ENCODE assay signal across 28 mouse cellular contexts in genomic region chr3:42935418-42935817, GRCm38 (mm10).
DNase-seq lines count a peak whose midpoint lies in the region; ATAC-seq and TF ChIP-seq lines count a peak whose summit lies in the region.
"Had no signal": no experiment of that assay in that cellular context is flagged by ENCODE, and none has a peak within 500 bp of the region (broad histone marks: within the 10 kb centered on the region; RNA-seq: fewer than 3 reads in every experiment).

No protein-coding gene starts in this region.

- no peak overlapping the region for H3K4me2 ChIP-seq in forebrain, embryonic 16.5 days (ENCODE audit: low read length)
- H3K4me2 ChIP-seq: embryonic facial prominence, embryonic 13.5 days; heart, embryonic 12.5 days; heart, embryonic 15.5 days; hindbrain, embryonic 13.5 days; intestine, embryonic 15.5 days had no signal

- no peaks in the 10 kb centered on the region for H3K4me1 ChIP-seq in forebrain, embryonic 16.5 days (replicated peaks; ENCODE audit: control insufficient read depth, insufficient read depth, low read length)
- H3K4me1 ChIP-seq in forebrain, embryonic 10.5 days = no peaks in the 10 kb centered on the region
- H3K4me1 ChIP-seq: embryonic facial prominence, embryonic 10.5 days; embryonic facial prominence, embryonic 13.5 days; heart, embryonic 12.5 days; heart, embryonic 15.5 days; hindbrain, embryonic 10.5 days; hindbrain, embryonic 13.5 days; intestine, embryonic 15.5 days had no signal

- TF ChIP-seq POLR2A in brain, embryonic 14.5 days (IDR thresholded peaks at IDR 0.05; ENCODE audit: borderline replicate concordance, extremely low read depth, insufficient read depth, insufficient read length, poor library complexity, severe bottlenecking) = no peak

- WGBS in forebrain, embryonic 16.5 days = 75% methylated on average over 1 of the region's 1 CpGs
- 86% methylated on average over 1 of the region's 1 CpGs for WGBS in forebrain, embryonic 10.5 days

- H3K9me3 ChIP-seq in forebrain, embryonic 16.5 days (ENCODE audit: control insufficient read depth, low read length) = no peaks in the 10 kb centered on the region
- H3K9me3 ChIP-seq in forebrain, embryonic 10.5 days = no peaks in the 10 kb centered on the region
- H3K9me3 ChIP-seq: embryonic facial prominence, embryonic 10.5 days; embryonic facial prominence, embryonic 13.5 days; heart, embryonic 12.5 days; heart, embryonic 15.5 days; hindbrain, embryonic 10.5 days; hindbrain, embryonic 13.5 days; intestine, embryonic 15.5 days had no signal

- H3K27ac ChIP-seq in forebrain, embryonic 16.5 days (ENCODE audit: low read length) = no peak overlapping the region
- H3K27ac ChIP-seq in forebrain, embryonic 10.5 days = no peak overlapping the region
- H3K27ac ChIP-seq: embryonic facial prominence, embryonic 10.5 days; embryonic facial prominence, embryonic 13.5 days; heart, embryonic 15.5 days; hindbrain, embryonic 10.5 days; hindbrain, embryonic 13.5 days; intestine, embryonic 15.5 days had no signal

- TF ChIP-seq CTCF in brain, embryonic 14.5 days (IDR thresholded peaks at IDR 0.05; ENCODE audit: borderline replicate concordance, extremely low read depth, insufficient read depth, insufficient read length) = no peak

- no peaks in the 10 kb centered on the region for H3K27me3 ChIP-seq in forebrain, embryonic 16.5 days (replicated peaks; ENCODE audit: control insufficient read depth, insufficient read depth, low read length)
- no peaks in the 10 kb centered on the region for H3K27me3 ChIP-seq in forebrain, embryonic 10.5 days (ENCODE audit: poor library complexity, severe bottlenecking)
- H3K27me3 ChIP-seq: embryonic facial prominence, embryonic 13.5 days; heart, embryonic 12.5 days; heart, embryonic 15.5 days; hindbrain, embryonic 13.5 days; intestine, embryonic 15.5 days had no signal

- ATAC-seq in forebrain, embryonic 16.5 days = peak; percentile 62
- ATAC-seq in megakaryocyte, adult 5-6 weeks (ENCODE audit: poor library complexity, severe bottlenecking) = no peak
- ATAC-seq: hindbrain, embryonic 16.5 days; intestine, embryonic 15.5 days; Patski had no signal

- no peak overlapping the region for H3K9ac ChIP-seq in forebrain, embryonic 16.5 days (replicated peaks; ENCODE audit: low read depth, low read length)
- H3K9ac ChIP-seq: embryonic facial prominence, embryonic 13.5 days; heart, embryonic 12.5 days; heart, embryonic 15.5 days; hindbrain, embryonic 13.5 days; intestine, embryonic 15.5 days had no signal

- H3K4me3 ChIP-seq in forebrain, embryonic 16.5 days (replicated peaks; ENCODE audit: low read length) = no peak overlapping the region
- no peak overlapping the region for H3K4me3 ChIP-seq in forebrain, embryonic 10.5 days
- H3K4me3 ChIP-seq: embryonic facial prominence, embryonic 10.5 days; embryonic facial prominence, embryonic 13.5 days; erythroblast, embryonic 14.5 days; heart, embryonic 12.5 days; heart, embryonic 15.5 days; hindbrain, embryonic 10.5 days; hindbrain, embryonic 13.5 days; intestine, embryonic 15.5 days had no signal

- DNase-seq in forebrain, embryonic 10.5 days (ENCODE audit: extremely low spot score, low spot score) = no peak
- peak; percentile 58 for DNase-seq in Muller cell, postnatal 12 days (ENCODE audit: inconsistent ontology term)
- peak; percentile 44 for DNase-seq in brain, embryonic 14.5 days (ENCODE audit: low read depth)
- no peak for DNase-seq in kidney, adult 18-20 months
- DNase-seq: adrenal gland, postnatal 10 days; adrenal gland, postnatal 36 days; cerebellum, adult 11-12 months; cerebellum, adult 8-10 months; cerebellum, postnatal 10 days; cerebellum, postnatal 36 days; embryo, embryonic 11 days; gastrocnemius, postnatal 25 days; heart, adult 18-20 months; heart, postnatal 10 days; heart, postnatal 36 days; kidney, adult 11 months had no signal

- no peaks in the 10 kb centered on the region for H3K36me3 ChIP-seq in forebrain, embryonic 16.5 days (ENCODE audit: control insufficient read depth, insufficient read depth)
- H3K36me3 ChIP-seq in forebrain, embryonic 10.5 days (replicated peaks) = no peaks in the 10 kb centered on the region
- H3K36me3 ChIP-seq: embryonic facial prominence, embryonic 10.5 days; embryonic facial prominence, embryonic 13.5 days; heart, embryonic 12.5 days; heart, embryonic 15.5 days; hindbrain, embryonic 10.5 days; hindbrain, embryonic 13.5 days; intestine, embryonic 15.5 days had no signal

Comparison
In these comparisons a context has a peak if more than half of its experiments do, and no peak if none do; other contexts are left out.
1. DNase-seq: peak in Muller cell, postnatal 12 days (single experiment) and brain, embryonic 14.5 days (single experiment); none in forebrain, embryonic 10.5 days (single experiment) and kidney, adult 18-20 months (single experiment).